Mouse (Mus musculus): ENCODE results near the gene Hsf4.

GRCm38 (mm10) chr8:105310118-105310517 lies 40.5 kb downstream of the Hsf4 start:
- TF ChIP-seq CTCF (IDR thresholded peaks at IDR 0.05; ENCODE audit: low read depth, low read length) (no peak), POLR2A (IDR thresholded peaks at IDR 0.05; ENCODE audit: extremely low read depth, insufficient read depth, low read length) (no peak)
